Mouse (Mus musculus) stomach, embryonic 14.5 days (tissue): ENCODE measurements around the gene Sp2. TPM values are rescaled to one million over a fixed set of nuclear protein-coding genes. Genes with fewer than 3 reads are reported as not detected.

Experiments used
- ATAC-seq: fragments of 200-750 bp; cut with Nextera tagmentation; 2 replicates; pipeline ENCODE4 v1.8.0; 2017; ENCODE audit warnings: low read depth, moderate TSS enrichment; ENCODE audit not compliant: insufficient number of reproducible peaks, insufficient read depth, low FRiP score
- H3K27ac ChIP-seq: fragments of 300-500 bp; sonication (generic); 2 replicates; pipeline ENCODE4 v1.5.1; 2014; ENCODE audit warnings: mild to moderate bottlenecking, low read length, moderate library complexity, mixed read lengths
- H3K27me3 ChIP-seq: fragments of 300-500 bp; sonication (generic); 2 replicates; pipeline ENCODE4 v1.6.1; 2014; ENCODE audit warnings: low read length, control low read depth, mixed read lengths; ENCODE audit not compliant: control insufficient read depth, insufficient read depth
- H3K36me3 ChIP-seq: fragments of 300-500 bp; sonication (generic); 2 replicates; pipeline ENCODE4 v1.6.1; 2014; ENCODE audit warnings: mild to moderate bottlenecking, control low read depth, low read length, moderate library complexity, mixed read lengths; ENCODE audit not compliant: control insufficient read depth, insufficient read depth
- H3K4me1 ChIP-seq: fragments of 300-500 bp; sonication (generic); 2 replicates; pipeline ENCODE4 v1.6.1; 2014; ENCODE audit warnings: low read length, control low read depth, mixed read lengths; ENCODE audit not compliant: control insufficient read depth, insufficient read depth
- H3K4me2 ChIP-seq: fragments of 300-500 bp; sonication (generic); replicated peaks from 2 replicates; pipeline ENCODE4 v1.6.1; 2014; ENCODE audit warnings: low read depth, low read length, control low read depth
- H3K4me3 ChIP-seq: fragments of 300-500 bp; sonication (generic); 2 replicates; pipeline ENCODE4 v1.5.1; 2014; ENCODE audit warnings: low read depth, low read length, control low read depth
- H3K9ac ChIP-seq: fragments of 300-500 bp; sonication (generic); replicated peaks from 2 replicates; pipeline ENCODE4 v1.6.1; 2014; ENCODE audit warnings: low read depth, mild to moderate bottlenecking, control low read depth, low read length, moderate library complexity, mixed read lengths
- H3K9me3 ChIP-seq: fragments of 300-500 bp; sonication (generic); 2 replicates; pipeline ENCODE4 v1.6.1; 2016; ENCODE audit warnings: low read depth, low read length, control low read depth; ENCODE audit not compliant: control insufficient read depth
- WGBS: fragments of 180-500 bp; shearing (Covaris S2); extraction: QIAGEN DNeasy Blood & Tissue Kit; methylation state at CpG from one replicate; pipeline ENCODE4 v1.1.7; 2014; 5-methylcytosine and 5-hydroxymethylcytosine counted together
- polyA plus RNA-seq: library from polyadenylated mRNA; unstranded; fragments of >200 nt; fragmentation: Nextera tagmentation; extraction: Ambion mirVana; gene quantifications from 2 replicates; pipeline ENCODE4 v1.2.1, GENCODE M21; 2014

Sp2 gene
- polyA plus RNA-seq, 1 experiment from 2014 or later = 19.1 TPM

DNA sequence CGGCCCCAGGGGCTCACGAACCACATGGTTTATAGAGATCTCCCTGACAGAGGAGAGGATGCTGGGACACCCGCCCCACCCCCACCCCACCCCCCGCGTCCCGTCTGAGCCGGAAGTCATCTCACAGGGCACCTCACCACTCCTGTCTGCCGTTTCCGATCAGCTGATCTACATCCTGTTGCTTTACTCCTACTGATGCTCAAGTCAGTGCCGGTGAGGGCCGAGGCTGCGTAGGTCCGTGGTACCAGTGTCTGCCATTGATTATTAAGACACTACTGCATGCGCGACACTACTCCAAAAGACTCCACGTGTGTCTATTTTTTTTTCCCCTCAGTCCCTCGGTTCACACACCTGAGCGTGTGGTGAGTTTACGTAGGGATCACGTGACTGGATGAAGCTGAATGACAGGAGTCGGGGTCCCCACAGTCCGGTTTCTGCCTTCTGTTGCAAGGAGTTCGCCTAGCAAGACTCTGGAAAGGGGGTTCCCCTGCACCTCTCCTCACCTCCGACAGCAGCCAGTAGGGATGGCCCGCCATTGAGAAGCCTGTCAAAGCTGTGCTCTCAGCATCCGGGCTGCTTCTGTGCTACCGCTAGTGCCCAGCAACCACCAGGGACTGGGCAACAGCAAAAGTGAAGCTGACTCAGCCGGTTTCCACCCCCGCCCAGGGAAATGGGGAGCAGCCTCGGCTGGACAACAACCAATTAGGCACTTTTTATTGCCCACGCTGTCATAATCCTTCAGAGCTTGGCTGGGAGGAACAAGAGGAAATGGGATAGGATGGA, 5.3 kb upstream of the Sp2 start:
- no peaks in the 10 kb centered on the region for H3K36me3 ChIP-seq
- no peak overlapping the region for H3K27ac ChIP-seq
- no peaks in the 10 kb centered on the region for H3K9me3 ChIP-seq
- WGBS = 8% methylated on average over 31 of the region's 31 CpGs
- no peaks in the 10 kb centered on the region for H3K27me3 ChIP-seq
- H3K4me2 ChIP-seq = peak overlapping the region; percentile 39
- no peak for ATAC-seq
- no peak overlapping the region for H3K9ac ChIP-seq
- peak overlapping the region; percentile 13; the same call in 1 of the 2 replicates for H3K4me3 ChIP-seq
- peaks cover 18% of the 10 kb centered on the region; the same call in 1 of the 2 replicates for H3K4me1 ChIP-seq

DNA sequence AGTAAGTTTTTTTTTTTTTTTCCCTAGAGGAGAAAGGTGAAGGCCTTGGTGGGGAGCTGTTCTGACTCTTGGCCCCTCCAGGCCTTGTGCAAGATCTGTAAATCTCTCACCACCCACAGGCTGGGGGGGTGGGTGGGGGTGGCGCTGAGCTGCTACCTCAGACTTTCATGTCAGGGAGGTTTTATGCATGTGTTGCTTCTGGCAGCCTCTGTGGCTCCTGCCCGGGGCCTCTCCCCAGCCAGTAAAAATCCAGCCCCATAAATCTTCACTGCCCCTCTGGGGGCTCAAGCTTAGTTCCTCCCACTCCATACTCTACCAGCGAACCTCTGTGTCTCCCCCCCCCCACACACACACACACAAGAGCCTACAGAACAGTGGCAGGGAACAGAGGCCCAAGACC, 3.7 kb upstream of the Sp2 start:
- Histone ChIP-seq H3K4me1 (peaks cover 12% of the 10 kb centered on the region; the same call in 1 of the 2 replicates), H3K27ac (no peak overlapping the region), H3K36me3 (no peaks in the 10 kb centered on the region), H3K9me3 (no peaks in the 10 kb centered on the region), H3K9ac (no peak overlapping the region), H3K27me3 (no peaks in the 10 kb centered on the region), H3K4me2 (no peak overlapping the region), H3K4me3 (no peak overlapping the region)
- no peak for ATAC-seq
- WGBS = 20% methylated on average over 3 of the region's 3 CpGs

GRCm38 (mm10) chr11:96984903-96985302, 2.1 kb upstream of the Sp2 start:
- peaks cover 12% of the 10 kb centered on the region; the same call in 1 of the 2 replicates for H3K4me1 ChIP-seq
- no peaks in the 10 kb centered on the region for H3K27me3 ChIP-seq
- no peak overlapping the region for H3K9ac ChIP-seq
- no peaks in the 10 kb centered on the region for H3K9me3 ChIP-seq
- H3K4me2 ChIP-seq = no peak overlapping the region
- 38% methylated on average over 4 of the region's 4 CpGs for WGBS
- no peak overlapping the region for H3K4me3 ChIP-seq
- no peaks in the 10 kb centered on the region for H3K36me3 ChIP-seq
- ATAC-seq = no peak
- no peak overlapping the region for H3K27ac ChIP-seq

DNA sequence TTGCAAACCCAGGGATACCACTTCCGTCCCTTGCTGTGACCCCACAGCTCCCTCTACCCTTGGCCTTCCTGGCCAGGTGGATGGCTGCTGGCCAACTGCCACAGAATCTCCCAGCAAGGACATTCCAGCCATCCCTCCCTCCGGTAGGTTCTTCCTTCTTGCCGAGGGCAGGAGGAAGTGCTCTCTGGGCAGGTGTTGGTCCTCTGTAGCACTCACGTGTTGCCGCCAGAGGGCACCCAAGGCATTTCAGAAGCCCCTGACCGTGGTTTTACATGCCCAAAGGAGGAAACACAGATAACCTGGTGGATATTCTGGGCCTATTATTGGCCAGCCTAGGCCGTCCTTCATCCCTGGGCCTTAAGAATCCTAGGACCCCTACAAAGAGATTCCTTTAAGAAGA, 404 bp downstream of the Sp2 start:
- no peaks in the 10 kb centered on the region for H3K27me3 ChIP-seq
- no peak overlapping the region for H3K4me2 ChIP-seq
- no peaks in the 10 kb centered on the region for H3K36me3 ChIP-seq
- no peak overlapping the region for H3K27ac ChIP-seq
- WGBS = 2% methylated on average over 7 of the region's 7 CpGs
- H3K4me3 ChIP-seq = no peak overlapping the region
- H3K4me1 ChIP-seq = peaks cover 8% of the 10 kb centered on the region; the same call in 1 of the 2 replicates
- no peak overlapping the region for H3K9ac ChIP-seq
- H3K9me3 ChIP-seq = no peaks in the 10 kb centered on the region
- ATAC-seq = no peak

DNA sequence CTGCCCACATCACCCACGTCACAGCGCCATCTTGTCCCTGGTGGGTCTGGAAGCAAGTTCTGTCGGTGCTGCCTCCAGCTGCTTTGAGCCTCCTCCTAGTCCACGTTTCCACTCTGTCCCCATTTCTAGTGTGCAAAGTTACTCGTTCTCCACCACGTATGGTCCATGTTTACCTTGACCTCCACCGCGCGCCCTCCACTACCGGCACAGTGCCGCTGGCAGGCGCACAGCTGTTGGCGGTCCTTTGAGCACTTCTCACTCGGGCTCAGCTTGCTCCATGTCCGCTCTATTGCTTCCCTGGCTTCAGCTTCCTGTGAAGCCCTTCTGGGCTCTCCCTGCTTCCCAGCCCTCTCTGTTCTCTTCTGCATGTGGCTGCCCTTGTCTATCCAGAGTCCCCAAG, 1.3 kb downstream of the Sp2 start:
- 60% methylated on average over 15 of the region's 15 CpGs for WGBS
- H3K4me2 ChIP-seq = no peak overlapping the region
- no peaks in the 10 kb centered on the region for H3K9me3 ChIP-seq
- H3K4me3 ChIP-seq = no peak overlapping the region
- no peak overlapping the region for H3K27ac ChIP-seq
- no peaks in the 10 kb centered on the region for H3K27me3 ChIP-seq
- no peak for ATAC-seq
- no peak overlapping the region for H3K9ac ChIP-seq
- H3K4me1 ChIP-seq = peaks cover 8% of the 10 kb centered on the region
- H3K36me3 ChIP-seq = no peaks in the 10 kb centered on the region

GRCm38 (mm10) chr11:96980021-96980420, 2.7 kb downstream of the Sp2 start:
- ATAC-seq = no peak
- H3K4me1 ChIP-seq = peaks cover 18% of the 10 kb centered on the region
- no peaks in the 10 kb centered on the region for H3K36me3 ChIP-seq
- no peaks in the 10 kb centered on the region for H3K27me3 ChIP-seq
- peak overlapping the region; percentile 41; the same call in 1 of the 2 replicates for H3K27ac ChIP-seq
- H3K9me3 ChIP-seq = no peaks in the 10 kb centered on the region
- no peak overlapping the region for H3K9ac ChIP-seq
- 76% methylated on average over 5 of the region's 5 CpGs for WGBS
- H3K4me2 ChIP-seq = no peak overlapping the region
- no peak overlapping the region for H3K4me3 ChIP-seq

GRCm38 (mm10) chr11:96979329-96979728, 3.4 kb downstream of the Sp2 start:
- Histone ChIP-seq H3K27ac (no peak overlapping the region), H3K4me3 (no peak overlapping the region), H3K4me2 (no peak overlapping the region), H3K9ac (no peak overlapping the region), H3K27me3 (no peaks in the 10 kb centered on the region), H3K36me3 (no peaks in the 10 kb centered on the region), H3K9me3 (no peaks in the 10 kb centered on the region), H3K4me1 (peaks cover 18% of the 10 kb centered on the region)
- 76% methylated on average over 7 of the region's 7 CpGs for WGBS
- ATAC-seq = no peak

GRCm38 (mm10) chr11:96978401-96979246, 4.1 kb downstream of the Sp2 start:
- ATAC-seq = no peak
- Histone ChIP-seq H3K4me2 (peak overlapping the region; percentile 93), H3K4me3 (peak overlapping the region; percentile 64), H3K9ac (peak overlapping the region; percentile 69), H3K9me3 (no peaks in the 10 kb centered on the region), H3K36me3 (no peaks in the 10 kb centered on the region), H3K27ac (peak overlapping the region; percentile 91), H3K27me3 (no peaks in the 10 kb centered on the region), H3K4me1 (peaks cover 18% of the 10 kb centered on the region)
- 26% methylated on average over 17 of the region's 17 CpGs for WGBS
